Comparison of ENCODE assay signal across 17 mouse cellular contexts in the genomic region with DNA sequence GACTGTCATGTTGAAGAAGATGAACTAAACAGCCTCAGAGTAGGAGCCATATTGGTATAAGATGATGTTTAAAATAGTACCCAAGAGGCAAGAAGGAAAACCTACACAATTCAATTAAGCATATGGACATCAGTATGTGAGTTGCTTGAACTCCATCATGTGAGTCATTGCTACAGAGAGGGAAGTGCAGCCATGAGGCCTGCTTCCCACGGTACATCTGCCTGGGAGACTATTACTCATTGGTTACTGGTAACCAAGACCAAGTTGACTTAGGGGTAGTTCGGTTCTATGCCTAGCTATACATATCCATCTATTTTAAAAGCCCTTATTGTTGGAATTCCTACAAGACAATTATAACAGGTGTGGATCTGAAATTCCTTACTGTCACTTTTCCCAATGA. TPM values are rescaled to one million over a fixed set of nuclear protein-coding genes. Genes with fewer than 3 reads are reported as not detected.
A peak's percentile ranks its signal among the peaks of the same experiment; 100 is the strongest.
DNase-seq lines count a peak whose midpoint lies in the region.
"Had no signal": no experiment of that assay in that cellular context is flagged by ENCODE, and none has a peak within 500 bp of the region (broad histone marks: within the 10 kb centered on the region; RNA-seq: fewer than 3 reads in every experiment).

No protein-coding gene starts in this region.

- DNase-seq in frontal cortex, adult 2 months (ENCODE audit: extremely low spot score in 1 of 2, low spot score in 1 of 2), result peak; percentile 48 to 58
- DNase-seq in frontal cortex, postnatal 10 days (ENCODE audit: low spot score in 2 of 2), result no peak
- DNase-seq in left cerebral cortex, adult 18-20 months (ENCODE audit: low spot score in 2 of 2), result peak; percentile 40 to 45
- no peak for DNase-seq in left cerebral cortex, adult 11 months (ENCODE audit: low spot score)
- peak; percentile 36 for DNase-seq in right cerebral cortex, postnatal 25 days
- no peak for DNase-seq in right cerebral cortex, postnatal 14 days
- DNase-seq in kidney, adult 9 months, result no peak
- DNase-seq: adrenal gland, postnatal 14 days; cerebellum, adult 8-10 months; cerebellum, postnatal 14 days; embryo, embryonic 11 days; gastrocnemius, adult 2 months; gastrocnemius, postnatal 25 days had no signal

RNA-seq across cellular contexts. Expression of gene Rgs7, which starts 29.9 kb away (rescaled TPM):
- 67.3 and 71.4 TPM in 2 replicates for polyA plus RNA-seq in frontal cortex, adult 2 months (2012; rRNA removed)
- total RNA-seq in left cerebral cortex, adult 18-20 months (2021), result 100 to 1,000 TPM; 105 to 116 TPM
- total RNA-seq: common myeloid progenitor, adult 5-6 weeks; granulocyte monocyte progenitor cell, adult 5-6 weeks had no signal
- polyA plus RNA-seq: activated CD4-positive, CD25-positive, alpha-beta regulatory T cell, adult 4 months; erythroblast, embryonic 14.5 days had no signal

Comparison
In these comparisons a context has a peak if more than half of its experiments do, and no peak if none do; other contexts are left out.
1. DNase-seq: peak in frontal cortex, adult 2 months (2 of 2), left cerebral cortex, adult 18-20 months (2 of 2) and right cerebral cortex, postnatal 25 days (single experiment); none in frontal cortex, postnatal 10 days (0 of 2), left cerebral cortex, adult 11 months (single experiment), right cerebral cortex, postnatal 14 days (single experiment) and kidney, adult 9 months (single experiment).